Mouse (Mus musculus): ENCODE data around the gene Mycn.

GRCm38 (mm10) chr12:12967946-12968345 is 26.2 kb upstream of the Mycn start:
- no peak for TF ChIP-seq POLR2A (IDR thresholded peaks at IDR 0.05; ENCODE audit: low read depth, low read length)
- TF ChIP-seq CTCF (IDR thresholded peaks at IDR 0.05; ENCODE audit: borderline replicate concordance, insufficient read depth, low read length): no peak

Measured in embryonic fibroblast, embryonic 13.5 days (primary cell).